Mouse (Mus musculus) adrenal gland, adult 2 months (tissue): ENCODE results near the gene Bpifc. TPM values are rescaled to one million over a fixed set of nuclear protein-coding genes. Genes with fewer than 3 reads are reported as not detected.
"Not testable (repeated sequence)": the region's sequence is repeated elsewhere in the genome, so short reads cannot be mapped to it uniquely, and the experiment has no call there.

ENCODE experiments used
- DNase-seq: peaks from one replicate; pipeline ENCODE4 v3.0.0; 2021
- long read RNA-seq: library from polyadenylated mRNA; stranded (forward); transcript quantifications from one replicate; pipeline ENCODE4 v2.0.0, GENCODE M21; 2021
- polyA plus RNA-seq: library from polyadenylated mRNA; depleted of rRNA; stranded (reverse); fragments of >200 nt; gene quantifications from 2 replicates; pipeline ENCODE4 v1.2.3, GENCODE M21; 2012; rRNA removed
- total RNA-seq, 2 experiments: library from RNA; stranded (reverse); gene quantifications; 2 replicates each; pipeline ENCODE4 v1.2.3; 2021

Gene Bpifc
- total RNA-seq (1 to 10 TPM in 1 of 2 experiments, not detected in 1; 1.4 TPM), polyA plus RNA-seq (0.31 TPM in 1 of 2 replicates, not detected in the other)
- long read RNA-seq = 0 reads

GRCm38 (mm10) chr10:86011781-86012180 lies at the start of gene Bpifc:
Gene Bpifc, minus strand, starts transcription at chr10:86011895.
- no peak for DNase-seq

GRCm38 (mm10) chr10:86060267-86060666 lies 48.6 kb upstream of the Bpifc start:
- DNase-seq = no peak

- no peak for DNase-seq
Measured at GRCm38 (mm10) chr10:86057712-86058111, 46.0 kb upstream of the Bpifc start.

DNA sequence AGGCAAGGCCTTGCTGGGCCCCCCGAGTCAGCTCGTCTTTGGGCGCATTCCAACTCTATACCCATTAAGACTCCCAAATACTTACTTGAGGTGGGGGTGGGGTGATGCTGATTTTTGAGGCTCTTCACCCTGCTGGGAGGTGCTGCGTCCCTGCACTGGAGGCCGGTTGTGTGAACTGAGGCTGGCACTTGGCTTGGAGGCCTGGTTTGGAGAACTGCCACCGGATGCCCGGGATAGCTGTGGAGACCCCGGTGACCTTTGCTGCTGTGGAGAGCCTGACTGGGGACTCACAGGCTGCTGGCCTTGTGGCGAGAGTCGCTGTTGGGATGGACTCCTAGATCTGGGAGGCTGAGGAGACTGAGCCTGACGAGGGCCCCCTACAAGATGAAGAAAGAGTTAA lies 45.6 kb upstream of the Bpifc start:
- no peak for DNase-seq

GRCm38 (mm10) chr10:86056297-86056903 lies 44.7 kb upstream of the Bpifc start:
- no peak for DNase-seq

- DNase-seq = no peak
Measured at GRCm38 (mm10) chr10:86052818-86053522, 41.3 kb upstream of the Bpifc start.

GRCm38 (mm10) chr10:86050522-86050921 lies 38.8 kb upstream of the Bpifc start:
- DNase-seq = no peak

GRCm38 (mm10) chr10:86047786-86048185 lies 36.1 kb upstream of the Bpifc start:
- no peak for DNase-seq

DNA sequence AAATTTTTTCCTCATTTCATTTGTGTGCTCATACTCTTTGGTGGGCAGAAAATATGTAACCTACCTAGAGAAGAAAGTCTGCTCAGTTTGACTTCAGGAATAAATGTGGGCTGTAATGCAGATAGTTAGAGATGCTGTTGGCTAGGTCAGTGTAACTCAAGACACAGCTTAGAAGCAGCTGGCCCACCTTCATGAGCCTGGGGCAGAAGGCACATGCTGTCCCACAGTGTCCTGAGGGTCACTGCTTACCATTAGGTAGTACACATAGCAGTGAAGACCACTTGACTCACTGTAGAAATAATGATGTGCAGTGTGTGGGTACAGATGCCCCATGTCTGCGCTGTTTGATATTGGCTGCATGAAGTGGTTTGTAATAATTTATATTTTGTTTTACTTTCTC lies 34.7 kb upstream of the Bpifc start:
- DNase-seq = no peak

- no peak for DNase-seq
Measured at GRCm38 (mm10) chr10:86044066-86044465, 32.4 kb upstream of the Bpifc start.

DNA sequence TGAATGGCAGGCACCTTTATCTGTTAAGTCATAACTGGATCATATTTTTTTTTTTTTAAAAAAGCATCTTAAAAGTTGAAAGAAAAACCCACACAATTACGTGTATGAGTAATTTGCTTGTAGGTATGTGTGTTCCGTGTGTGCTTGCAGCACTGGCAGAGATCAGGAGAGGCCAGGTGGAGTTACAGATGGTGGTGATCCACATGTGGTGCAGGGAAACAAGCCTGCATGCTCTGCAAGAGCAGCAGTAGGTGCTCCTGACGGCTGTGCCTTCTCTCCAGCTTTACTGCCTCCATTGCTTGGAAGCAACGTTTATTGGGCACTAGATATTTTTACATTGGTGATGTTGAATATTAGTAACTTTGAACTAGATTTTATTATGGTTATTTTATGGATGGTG lies 32.0 kb upstream of the Bpifc start:
- no peak for DNase-seq

GRCm38 (mm10) chr10:86034007-86034728 lies 22.5 kb upstream of the Bpifc start:
- no peak for DNase-seq

DNA sequence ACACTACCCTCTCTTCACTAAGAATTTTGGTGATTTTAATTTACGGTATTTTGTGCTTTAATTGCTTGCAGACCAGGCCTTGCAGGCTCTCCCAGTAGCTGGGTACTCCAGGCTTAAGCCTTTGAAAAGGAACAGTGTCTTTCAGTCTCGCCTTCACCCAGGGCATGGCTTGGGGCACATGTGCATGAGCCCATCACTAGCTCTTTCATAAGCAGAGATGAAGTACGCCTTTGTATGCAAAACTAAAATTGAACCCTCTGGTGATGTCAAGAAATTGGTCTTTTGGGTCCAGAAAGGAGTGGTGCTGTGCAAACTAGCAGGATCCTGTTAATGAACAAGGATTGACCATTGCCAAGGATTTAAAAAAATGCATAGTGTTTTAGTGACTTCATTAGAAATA lies 20.8 kb upstream of the Bpifc start:
- no peak for DNase-seq

GRCm38 (mm10) chr10:86030743-86031142 lies 19.0 kb upstream of the Bpifc start:
- DNase-seq = no peak

DNA sequence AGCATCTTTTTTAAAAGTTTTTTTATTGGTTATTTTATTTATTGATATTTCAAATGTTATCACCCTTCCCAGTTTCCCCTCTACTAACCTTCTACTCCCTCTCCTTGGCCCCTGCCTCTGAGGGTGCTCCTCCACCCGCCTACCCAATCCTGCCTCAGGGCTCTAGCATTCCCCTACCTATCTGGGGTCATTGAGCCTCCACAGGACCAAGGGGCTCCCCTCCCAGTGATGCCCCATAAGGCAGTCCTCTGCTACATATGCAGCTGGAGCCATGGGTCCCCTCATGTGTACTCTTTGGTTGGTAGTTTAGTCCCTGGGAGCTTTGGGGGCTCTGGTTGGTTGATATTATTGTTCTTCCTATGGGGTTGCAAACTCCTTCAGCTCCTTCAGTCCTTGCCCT lies 15.1 kb upstream of the Bpifc start:
- not testable (repeated sequence) for DNase-seq

GRCm38 (mm10) chr10:86026354-86026753 lies 14.7 kb upstream of the Bpifc start:
- DNase-seq = no peak

DNA sequence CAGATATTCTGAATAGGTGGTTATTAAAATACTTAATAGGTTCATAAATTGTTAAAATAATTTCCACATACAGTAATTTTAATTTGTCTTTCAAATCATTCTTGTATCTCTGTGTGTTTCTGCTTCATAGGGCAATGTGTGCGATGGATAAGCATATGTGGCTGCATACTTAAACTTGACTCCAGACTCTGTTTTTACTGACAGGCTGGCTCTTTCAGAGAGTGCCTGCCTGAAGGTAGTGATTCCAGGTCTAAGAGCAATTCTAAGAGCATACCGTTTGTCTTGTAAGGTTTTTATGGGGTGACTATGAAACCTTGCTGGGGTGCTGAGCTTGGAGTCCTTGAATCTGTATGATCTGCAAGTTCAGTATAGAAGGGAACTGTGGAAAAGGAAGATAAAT lies 14.2 kb upstream of the Bpifc start:
- DNase-seq = no peak

DNA sequence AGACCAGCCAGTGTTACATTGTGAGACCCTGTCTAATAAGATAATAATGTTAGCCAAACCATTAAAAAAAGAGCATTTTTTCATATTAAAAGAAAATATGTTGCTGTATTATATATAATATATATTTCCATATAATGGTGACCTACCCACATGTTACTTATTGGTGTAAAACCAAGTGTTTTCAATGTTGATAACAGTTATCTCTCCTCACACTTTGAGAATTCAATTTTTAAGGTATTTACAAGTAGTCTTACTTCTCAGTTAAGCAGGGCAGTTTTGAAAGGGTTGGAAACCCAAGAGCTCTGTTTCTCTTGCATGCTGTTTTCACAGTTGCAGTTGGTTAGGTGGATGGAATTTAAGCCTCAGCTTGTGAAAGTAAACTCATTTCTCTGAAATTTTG lies 11.5 kb upstream of the Bpifc start:
- DNase-seq = no peak

- no peak for DNase-seq
Measured at GRCm38 (mm10) chr10:86022474-86022816, 10.8 kb upstream of the Bpifc start.

DNA sequence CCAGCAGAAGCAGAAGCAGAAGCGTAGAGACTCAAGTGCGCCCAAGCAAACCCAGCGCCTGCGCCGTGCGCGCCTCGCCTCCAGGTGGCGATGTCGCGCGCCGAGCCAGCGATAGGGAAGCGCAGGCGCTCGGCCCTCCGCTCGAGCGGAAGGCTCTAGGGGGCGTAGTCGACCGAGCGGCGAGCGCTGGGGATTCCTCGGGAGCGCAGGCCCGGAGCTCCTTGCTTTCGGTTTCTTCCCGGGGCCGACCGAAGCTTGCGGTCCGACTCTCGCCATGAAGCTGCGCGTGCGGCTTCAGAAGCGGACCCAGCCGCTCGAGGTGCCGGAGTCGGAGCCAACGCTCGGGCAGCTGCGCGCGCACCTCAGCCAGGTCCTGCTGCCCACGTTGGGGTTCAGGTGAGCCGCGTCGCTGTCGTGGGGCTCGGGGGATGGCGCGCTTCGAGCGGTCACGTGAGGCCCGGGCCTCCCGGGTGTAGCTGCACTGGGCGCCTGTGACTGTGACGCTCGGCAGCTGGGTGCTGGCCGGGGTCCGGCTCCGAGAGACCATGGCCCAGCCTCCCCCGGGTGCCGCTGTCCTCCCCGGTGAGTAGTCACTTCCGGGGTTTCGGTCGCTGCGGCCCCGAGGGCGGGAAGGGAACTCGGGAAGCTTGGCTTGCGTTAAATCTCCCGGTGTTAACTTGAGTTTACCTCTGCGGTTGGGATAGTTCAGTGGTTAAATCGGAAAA lies 10.2 kb upstream of the Bpifc start, which contains the start of gene Fbxo7:
Fbxo7 (plus strand) TSS at position 224 of the 725 bp plus-strand sequence.
- peak; percentile 95 for DNase-seq

DNA sequence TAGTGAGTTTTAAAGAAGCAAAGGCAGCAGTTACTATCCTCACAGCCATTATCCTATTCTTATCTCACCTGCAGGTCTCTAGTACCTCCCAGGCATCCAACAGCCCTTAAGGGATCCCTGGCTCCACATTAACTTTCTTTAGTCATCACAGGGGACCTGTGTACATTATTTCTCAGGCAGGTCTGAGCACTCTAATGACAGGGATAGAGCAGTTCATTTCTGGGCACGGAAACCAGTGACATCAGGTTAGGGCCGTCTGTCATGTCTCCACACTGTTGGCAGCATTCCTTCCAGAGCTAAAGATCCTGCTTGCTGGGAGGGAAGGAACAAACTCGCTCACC lies 9.7 kb upstream of the Bpifc start:
- no peak for DNase-seq

DNA sequence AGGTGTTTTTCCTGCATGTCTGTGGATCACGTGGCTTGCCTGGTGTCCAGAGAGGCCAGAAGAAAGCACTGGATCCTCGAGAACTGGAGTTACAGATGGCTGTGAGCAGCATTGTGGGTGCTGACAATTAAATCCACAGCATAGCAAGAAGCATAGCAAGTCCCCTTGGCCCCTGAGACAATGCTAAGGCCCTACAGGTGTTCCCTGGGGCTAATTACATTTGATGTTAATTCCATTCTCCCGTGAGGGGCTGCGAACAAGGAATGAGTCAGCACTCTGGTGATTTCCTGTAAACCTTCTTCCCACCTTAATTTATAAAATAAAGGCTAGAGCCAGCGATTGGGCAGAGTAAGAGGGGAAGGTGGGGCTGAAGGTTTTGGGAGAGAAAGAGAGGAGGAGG lies 7.1 kb upstream of the Bpifc start:
- no peak for DNase-seq

DNA sequence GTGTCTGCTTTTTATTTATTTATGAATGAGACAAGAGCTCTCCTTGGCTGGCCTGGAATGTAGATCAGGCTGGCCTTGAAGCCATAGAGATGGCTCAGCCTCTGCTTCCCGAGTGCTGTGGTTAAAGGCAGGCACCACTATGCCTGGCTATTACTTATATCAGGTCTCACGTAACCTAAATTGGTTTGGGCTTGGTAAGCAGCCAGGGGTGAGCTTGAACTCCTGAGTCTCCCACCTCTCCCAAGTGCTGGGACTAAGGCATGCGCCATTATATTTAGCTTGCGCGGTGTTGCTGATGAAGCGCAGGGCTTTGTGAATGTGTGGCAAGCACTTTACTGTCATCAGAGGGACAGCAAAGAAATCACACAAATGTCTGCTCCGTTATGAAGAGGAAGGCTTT lies 6.1 kb upstream of the Bpifc start:
- no peak for DNase-seq
